Mouse (Mus musculus): ENCODE data around the gene Ino80.
A peak's percentile ranks its signal among the peaks of the same experiment; 100 is the strongest.
"Not testable (repeated sequence)": the region's sequence is repeated elsewhere in the genome, so short reads cannot be mapped to it uniquely, and the experiment has no call there.

Gene Ino80

GRCm38 (mm10) chr2:119477571-119478396 lies at the start of gene Ino80:
TSS of gene Ino80 (minus strand) at chr2:119477687.
- peak; percentile 99 for DNase-seq

- no peak for DNase-seq
These were observed 47.9 kb upstream of the Ino80 start for GRCm38 (mm10) chr2:119525422-119525821.

- DNase-seq, result no peak
These were observed 46.3 kb upstream of the Ino80 start for GRCm38 (mm10) chr2:119523836-119524235.

- no peak for DNase-seq
These were observed 43.1 kb upstream of the Ino80 start for GRCm38 (mm10) chr2:119520550-119520949.

GRCm38 (mm10) chr2:119516811-119517210 lies 39.3 kb upstream of the Ino80 start:
- no peak for DNase-seq

GRCm38 (mm10) chr2:119514026-119514522 lies 36.6 kb upstream of the Ino80 start:
- DNase-seq, result no peak

- DNase-seq, result peak in 1 of 2 experiments; percentile 23
These were observed 34.8 kb upstream of the Ino80 start for GRCm38 (mm10) chr2:119512292-119512691.

GRCm38 (mm10) chr2:119510856-119511255 lies 33.4 kb upstream of the Ino80 start:
- peak in 1 of 2 experiments; percentile 11 for DNase-seq

GRCm38 (mm10) chr2:119508518-119508917 lies 31.0 kb upstream of the Ino80 start:
- not testable (repeated sequence) for DNase-seq

- DNase-seq, result peak in 1 of 2 experiments; percentile 35
These were observed 29.6 kb upstream of the Ino80 start for GRCm38 (mm10) chr2:119507108-119507507.

- no peak for DNase-seq
These were observed 23.6 kb upstream of the Ino80 start for GRCm38 (mm10) chr2:119500965-119501652.

- DNase-seq, result no peak
These were observed 21.4 kb upstream of the Ino80 start for GRCm38 (mm10) chr2:119498859-119499258.

- no peak for DNase-seq
These were observed 18.6 kb upstream of the Ino80 start for GRCm38 (mm10) chr2:119496082-119496481.

- no peak for DNase-seq
These were observed 14.5 kb upstream of the Ino80 start for GRCm38 (mm10) chr2:119491953-119492352.

GRCm38 (mm10) chr2:119486488-119486887 lies 9.0 kb upstream of the Ino80 start:
- no peak for DNase-seq

GRCm38 (mm10) chr2:119482307-119482706 lies 4.8 kb upstream of the Ino80 start:
- DNase-seq, result peak; percentile 53 to 87

GRCm38 (mm10) chr2:119478397-119478749 lies 886 bp upstream of the Ino80 start:
- DNase-seq, result no peak

GRCm38 (mm10) chr2:119476621-119477391 lies 681 bp downstream of the Ino80 start:
- peak; percentile 76 for DNase-seq

GRCm38 (mm10) chr2:119476166-119476565 lies 1.3 kb downstream of the Ino80 start:
- DNase-seq, result no peak

GRCm38 (mm10) chr2:119463945-119464344 lies 13.5 kb downstream of the Ino80 start:
- peak in 1 of 2 experiments; percentile 39 for DNase-seq

GRCm38 (mm10) chr2:119463114-119463775 lies 14.2 kb downstream of the Ino80 start:
- no peak for DNase-seq

GRCm38 (mm10) chr2:119461028-119461427 lies 16.5 kb downstream of the Ino80 start:
- DNase-seq, result no peak

- no peak for DNase-seq
These were observed 22.9 kb downstream of the Ino80 start for GRCm38 (mm10) chr2:119454558-119454957.

All from kidney, adult 8-10 months (tissue).